ENCODE assay signal across 33 mouse cellular contexts in the genomic region with DNA sequence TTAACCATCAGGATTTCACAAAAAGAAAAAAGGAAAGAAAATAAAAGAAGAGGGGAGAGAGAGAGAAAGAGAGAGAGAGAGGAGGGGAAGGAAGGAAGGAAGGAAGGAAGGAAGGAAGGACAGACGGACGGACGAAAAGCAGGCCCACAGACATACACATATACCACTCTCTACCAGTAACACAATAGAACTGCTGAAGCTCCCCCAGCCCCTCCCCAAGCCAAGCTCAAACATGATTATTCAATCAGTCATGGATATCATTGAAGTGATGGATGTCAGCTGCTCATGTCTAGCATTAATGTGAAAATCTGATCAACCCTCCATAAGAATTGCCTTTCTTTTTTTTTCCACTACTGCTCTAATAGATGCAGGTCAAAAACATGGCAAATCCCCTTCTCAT.
"Had no signal": no experiment of that assay in that cellular context is flagged by ENCODE, and none has a peak within 500 bp of the region (broad histone marks: within the 10 kb centered on the region; RNA-seq: fewer than 3 reads in every experiment).

No protein-coding gene starts in this region.

- H3K4me3 ChIP-seq: heart, embryonic 10.5 days; heart, embryonic 12.5 days; heart, embryonic 13.5 days; heart, embryonic 15.5 days; hindbrain, embryonic 10.5 days; hindbrain, embryonic 15.5 days; intestine, embryonic 15.5 days; kidney, embryonic 15.5 days; layer of hippocampus, adult 2 months; left cerebral cortex, adult 2 months had no signal

- H3K27ac ChIP-seq: heart, embryonic 10.5 days; heart, embryonic 13.5 days; heart, embryonic 15.5 days; hindbrain, embryonic 10.5 days; hindbrain, embryonic 15.5 days; hindbrain, postnatal 0 days; intestine, embryonic 15.5 days; kidney, embryonic 15.5 days; kidney, postnatal 0 days; layer of hippocampus, adult 2 months; left cerebral cortex, adult 2 months had no signal

- H3K9me3 ChIP-seq: heart, embryonic 10.5 days; heart, embryonic 13.5 days; heart, embryonic 15.5 days; hindbrain, embryonic 10.5 days; hindbrain, embryonic 15.5 days; intestine, embryonic 15.5 days; kidney, embryonic 15.5 days had no signal

- ATAC-seq: hindbrain, embryonic 16.5 days; hindbrain, postnatal 0 days; inflammation-experienced regulatory T-cells, adult 6 months; intestine, embryonic 15.5 days; intestine, embryonic 16.5 days; intestine, postnatal 0 days had no signal

- H3K4me1 ChIP-seq: heart, embryonic 10.5 days; heart, embryonic 12.5 days; heart, embryonic 13.5 days; heart, embryonic 15.5 days; hindbrain, embryonic 10.5 days; hindbrain, embryonic 15.5 days; intestine, embryonic 15.5 days; kidney, embryonic 15.5 days had no signal

- H3K4me2 ChIP-seq: heart, embryonic 11.5 days; heart, embryonic 12.5 days; heart, embryonic 13.5 days; heart, embryonic 15.5 days; hindbrain, embryonic 15.5 days; intestine, embryonic 15.5 days; kidney, embryonic 15.5 days had no signal

- H3K9ac ChIP-seq: heart, embryonic 12.5 days; heart, embryonic 13.5 days; heart, embryonic 15.5 days; hindbrain, embryonic 15.5 days; intestine, embryonic 15.5 days; kidney, embryonic 15.5 days had no signal

- DNase-seq: heart, postnatal 10 days; heart, postnatal 14 days; heart, postnatal 36 days; heart, postnatal 4 days; kidney, adult 11 months; kidney, adult 18-20 months; kidney, adult 2 months; kidney, adult 8-10 months; kidney, adult 9 months; kidney, postnatal 10 days; kidney, postnatal 14 days; kidney, postnatal 25 days; kidney, postnatal 36 days; kidney, postnatal 4 days; layer of hippocampus, adult 9-11 months; layer of hippocampus, postnatal 36 days had no signal

- H3K36me3 ChIP-seq: heart, embryonic 10.5 days; heart, embryonic 12.5 days; heart, embryonic 13.5 days; heart, embryonic 15.5 days; hindbrain, embryonic 10.5 days; hindbrain, embryonic 15.5 days; intestine, embryonic 15.5 days; kidney, embryonic 15.5 days had no signal

- H3K27me3 ChIP-seq: heart, embryonic 12.5 days; heart, embryonic 13.5 days; heart, embryonic 15.5 days; hindbrain, embryonic 15.5 days; intestine, embryonic 15.5 days; kidney, embryonic 15.5 days had no signal
